Mouse (Mus musculus): ENCODE measurements at regions not wholly inside any gene's neighbourhood (a gene's known extent, or its start where the extent isn't known, plus 50 kb on each side); places are given as distances from the start of the nearest gene placed in this dataset.

DNA sequence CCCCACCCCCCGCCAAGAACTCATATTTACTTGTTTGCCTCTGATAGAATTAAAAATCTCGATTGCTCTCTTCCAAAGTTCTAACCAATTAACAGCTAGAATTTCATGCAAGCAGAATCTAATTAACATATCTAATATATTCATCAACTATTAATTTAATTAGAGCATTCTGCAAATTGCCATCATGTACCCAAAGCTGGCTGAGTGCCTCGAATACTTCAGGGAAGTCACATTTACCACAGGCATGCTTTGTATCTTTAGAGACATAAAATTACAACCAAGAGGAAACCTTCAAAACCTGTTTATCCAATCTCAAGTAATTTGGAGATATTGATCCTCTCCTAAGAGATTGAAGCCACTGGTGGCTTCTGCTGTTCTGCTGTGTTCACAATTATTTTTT is 401.6 kb upstream of the Nmur2 start:
- WGBS, result 70% methylated on average over 3 of the region's 3 CpGs
- Histone ChIP-seq H3K27ac (no peak overlapping the region), H3K9ac (replicated peaks) (no peak overlapping the region), H3K36me3 (no peaks in the 10 kb centered on the region), H3K4me1 (replicated peaks) (no peaks in the 10 kb centered on the region), H3K4me2 (no peak overlapping the region), H3K27me3 (no peaks in the 10 kb centered on the region), H3K9me3 (no peaks in the 10 kb centered on the region), H3K4me3 (replicated peaks) (no peak overlapping the region)
- ATAC-seq (ENCODE audit: insufficient number of reproducible peaks, insufficient read depth, low FRiP score, low TSS enrichment, low read depth), result no peak

DNA sequence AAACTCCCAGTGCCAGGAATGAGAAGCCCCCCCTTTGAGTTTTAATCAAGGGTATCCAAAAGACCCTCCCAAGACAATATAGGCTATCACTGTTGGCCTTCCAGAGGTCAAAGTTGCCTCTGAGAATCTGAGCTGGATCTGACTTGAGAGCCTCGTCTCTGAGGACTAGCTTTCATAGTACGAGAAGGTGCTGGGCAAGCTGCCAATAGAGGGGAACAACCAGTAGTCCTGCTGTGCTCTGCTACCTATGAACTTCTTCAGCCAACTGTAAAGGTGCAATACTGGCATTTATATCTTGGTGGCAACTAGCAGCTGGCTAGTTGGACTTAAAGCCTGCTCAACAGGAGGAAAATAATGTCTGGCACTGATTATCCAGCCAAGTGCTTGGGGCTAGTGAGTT is 400.3 kb upstream of the Nmur2 start:
- H3K27me3 ChIP-seq, result no peaks in the 10 kb centered on the region
- 24% methylated on average over 2 of the region's 2 CpGs for WGBS

GRCm38 (mm10) chr11:56431089-56431488 is 390.3 kb upstream of the Nmur2 start:
- Histone ChIP-seq H3K27me3 (no peaks in the 10 kb centered on the region), H3K9me3 (no peaks in the 10 kb centered on the region), H3K36me3 (no peaks in the 10 kb centered on the region), H3K4me2 (no peak overlapping the region), H3K4me1 (replicated peaks) (no peaks in the 10 kb centered on the region), H3K27ac (no peak overlapping the region), H3K9ac (replicated peaks) (no peak overlapping the region), H3K4me3 (replicated peaks) (no peak overlapping the region)
- 74% methylated on average over 3 of the region's 3 CpGs for WGBS
- no peak for ATAC-seq (ENCODE audit: insufficient number of reproducible peaks, insufficient read depth, low FRiP score, low TSS enrichment, low read depth)

More for the DNA sequence above, 400.3 kb upstream of the Nmur2 start:
- Histone ChIP-seq H3K9me3 (no peaks in the 10 kb centered on the region), H3K36me3 (no peaks in the 10 kb centered on the region), H3K4me1 (replicated peaks) (no peaks in the 10 kb centered on the region), H3K9ac (replicated peaks) (no peak overlapping the region), H3K4me2 (no peak overlapping the region), H3K27ac (no peak overlapping the region), H3K4me3 (replicated peaks) (no peak overlapping the region)
- ATAC-seq (ENCODE audit: insufficient number of reproducible peaks, insufficient read depth, low FRiP score, low TSS enrichment, low read depth), result no peak

GRCm38 (mm10) chr11:56384761-56385160 is 344.0 kb upstream of the Nmur2 start:
- WGBS, result 71% methylated on average over 1 of the region's 1 CpGs
- Histone ChIP-seq H3K4me1 (replicated peaks) (no peaks in the 10 kb centered on the region), H3K36me3 (no peaks in the 10 kb centered on the region), H3K9ac (replicated peaks) (no peak overlapping the region), H3K4me3 (replicated peaks) (no peak overlapping the region), H3K27me3 (no peaks in the 10 kb centered on the region), H3K4me2 (no peak overlapping the region), H3K27ac (no peak overlapping the region), H3K9me3 (no peaks in the 10 kb centered on the region)
- no peak for ATAC-seq (ENCODE audit: insufficient number of reproducible peaks, insufficient read depth, low FRiP score, low TSS enrichment, low read depth)

- Histone ChIP-seq H3K9ac (replicated peaks) (no peak overlapping the region), H3K4me3 (replicated peaks) (no peak overlapping the region), H3K36me3 (no peaks in the 10 kb centered on the region), H3K27me3 (no peaks in the 10 kb centered on the region), H3K4me1 (replicated peaks) (no peaks in the 10 kb centered on the region), H3K27ac (no peak overlapping the region), H3K9me3 (no peaks in the 10 kb centered on the region), H3K4me2 (no peak overlapping the region)
- 84% methylated on average over 5 of the region's 5 CpGs for WGBS
- ATAC-seq (ENCODE audit: insufficient number of reproducible peaks, insufficient read depth, low FRiP score, low TSS enrichment, low read depth), result no peak
Measured at GRCm38 (mm10) chr11:56377535-56377934, 336.7 kb upstream of the Nmur2 start.

GRCm38 (mm10) chr11:56374329-56374728 is 333.5 kb upstream of the Nmur2 start:
- H3K4me2 ChIP-seq, result no peak overlapping the region
- H3K27ac ChIP-seq, result no peak overlapping the region
- no peaks in the 10 kb centered on the region for H3K4me1 ChIP-seq (replicated peaks)
- no peak for ATAC-seq (ENCODE audit: insufficient number of reproducible peaks, insufficient read depth, low FRiP score, low TSS enrichment, low read depth)
- no peak overlapping the region for H3K4me3 ChIP-seq (replicated peaks)
- H3K36me3 ChIP-seq, result no peaks in the 10 kb centered on the region
- H3K9ac ChIP-seq (replicated peaks), result no peak overlapping the region
- H3K27me3 ChIP-seq, result no peaks in the 10 kb centered on the region
- 61% methylated on average over 6 of the region's 6 CpGs for WGBS
- H3K9me3 ChIP-seq, result no peaks in the 10 kb centered on the region

GRCm38 (mm10) chr11:56373624-56374023 is 332.8 kb upstream of the Nmur2 start:
- H3K9me3 ChIP-seq, result no peaks in the 10 kb centered on the region

GRCm38 (mm10) chr11:56357690-56358089 is 316.9 kb upstream of the Nmur2 start:
- H3K27me3 ChIP-seq, result no peaks in the 10 kb centered on the region

More at GRCm38 (mm10) chr11:56373624-56374023, 332.8 kb upstream of the Nmur2 start:
- H3K9ac ChIP-seq (replicated peaks), result no peak overlapping the region
- 85% methylated on average over 4 of the region's 4 CpGs for whole genome bisulfite sequencing
- no peak for ATAC-seq (ENCODE audit: insufficient number of reproducible peaks, insufficient read depth, low FRiP score, low TSS enrichment, low read depth)
- no peak overlapping the region for H3K4me2 ChIP-seq
- no peak overlapping the region for H3K27ac ChIP-seq
- H3K4me3 ChIP-seq (replicated peaks), result no peak overlapping the region
- no peaks in the 10 kb centered on the region for H3K27me3 ChIP-seq
- H3K4me1 ChIP-seq (replicated peaks), result no peaks in the 10 kb centered on the region
- no peaks in the 10 kb centered on the region for H3K36me3 ChIP-seq

GRCm38 (mm10) chr11:56351798-56352366 is 311.1 kb upstream of the Nmur2 start:
- Histone ChIP-seq H3K36me3 (no peaks in the 10 kb centered on the region), H3K9me3 (no peaks in the 10 kb centered on the region), H3K4me2 (no peak overlapping the region), H3K9ac (replicated peaks) (no peak overlapping the region), H3K4me1 (replicated peaks) (no peaks in the 10 kb centered on the region), H3K27ac (no peak overlapping the region), H3K4me3 (replicated peaks) (no peak overlapping the region), H3K27me3 (no peaks in the 10 kb centered on the region)
- no peak for ATAC-seq (ENCODE audit: insufficient number of reproducible peaks, insufficient read depth, low FRiP score, low TSS enrichment, low read depth)
- 82% methylated on average over 7 of the region's 7 CpGs for WGBS

More at GRCm38 (mm10) chr11:56357690-56358089, 316.9 kb upstream of the Nmur2 start:
- Histone ChIP-seq H3K9me3 (no peaks in the 10 kb centered on the region), H3K4me2 (no peak overlapping the region), H3K4me3 (replicated peaks) (no peak overlapping the region), H3K36me3 (no peaks in the 10 kb centered on the region), H3K9ac (replicated peaks) (no peak overlapping the region), H3K27ac (no peak overlapping the region), H3K4me1 (replicated peaks) (no peaks in the 10 kb centered on the region)
- no peak for ATAC-seq (ENCODE audit: insufficient number of reproducible peaks, insufficient read depth, low FRiP score, low TSS enrichment, low read depth)
- WGBS, result 68% methylated on average over 2 of the region's 2 CpGs

DNA sequence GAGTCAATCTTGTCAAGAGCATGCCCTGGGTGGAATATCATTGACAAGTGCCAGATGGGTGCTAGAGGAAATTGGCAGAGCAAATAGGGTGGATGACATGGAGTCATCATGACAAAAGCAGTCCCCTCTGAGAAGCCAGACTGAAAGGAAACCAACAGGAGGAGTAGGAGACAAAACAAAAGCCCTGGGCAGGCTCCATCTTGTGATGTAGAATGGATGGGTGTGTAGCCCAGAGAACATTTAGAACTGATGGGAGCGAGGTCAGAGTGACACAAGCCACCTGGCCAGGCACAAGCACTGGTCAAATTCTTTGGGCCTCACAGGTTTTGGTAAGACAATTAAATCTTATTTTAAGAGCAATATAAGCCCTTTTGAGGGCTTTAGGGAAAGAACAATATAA is 310.4 kb upstream of the Nmur2 start:
- no peaks in the 10 kb centered on the region for H3K36me3 ChIP-seq
- no peak for ATAC-seq (ENCODE audit: insufficient number of reproducible peaks, insufficient read depth, low FRiP score, low TSS enrichment, low read depth)
- H3K4me3 ChIP-seq (replicated peaks), result no peak overlapping the region
- H3K9me3 ChIP-seq, result no peaks in the 10 kb centered on the region
- no peak overlapping the region for H3K9ac ChIP-seq (replicated peaks)
- 80% methylated on average over 1 of the region's 1 CpGs for WGBS
- H3K4me2 ChIP-seq, result no peak overlapping the region
- no peaks in the 10 kb centered on the region for H3K4me1 ChIP-seq (replicated peaks)
- no peak overlapping the region for H3K27ac ChIP-seq
- no peaks in the 10 kb centered on the region for H3K27me3 ChIP-seq

DNA sequence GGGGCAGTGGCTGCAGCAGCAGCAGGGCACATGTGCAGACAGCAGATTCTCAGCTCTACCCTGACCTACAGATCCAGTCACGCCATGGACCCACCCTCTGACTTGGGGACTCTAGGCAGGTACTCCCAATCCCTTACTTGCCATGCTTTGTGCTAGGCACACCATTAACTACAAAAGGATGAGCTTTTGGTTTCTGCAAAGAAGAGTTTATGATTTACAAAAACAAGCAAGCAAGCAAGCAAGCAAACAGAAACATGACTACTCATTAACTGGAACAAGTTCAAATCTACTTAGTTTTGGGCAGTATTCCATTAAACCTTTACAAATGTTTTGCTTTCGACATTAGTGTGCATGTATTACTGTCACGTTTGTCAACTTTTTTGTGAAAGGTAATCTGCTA is 309.0 kb upstream of the Nmur2 start:
- H3K4me3 ChIP-seq (replicated peaks), result no peak overlapping the region
- no peak overlapping the region for H3K4me2 ChIP-seq
- no peaks in the 10 kb centered on the region for H3K36me3 ChIP-seq
- H3K9ac ChIP-seq (replicated peaks), result no peak overlapping the region
- H3K27me3 ChIP-seq, result no peaks in the 10 kb centered on the region
- WGBS, result 79% methylated on average over 3 of the region's 3 CpGs
- no peaks in the 10 kb centered on the region for H3K4me1 ChIP-seq (replicated peaks)
- ATAC-seq (ENCODE audit: insufficient number of reproducible peaks, insufficient read depth, low FRiP score, low TSS enrichment, low read depth), result no peak
- no peaks in the 10 kb centered on the region for H3K9me3 ChIP-seq
- no peak overlapping the region for H3K27ac ChIP-seq

DNA sequence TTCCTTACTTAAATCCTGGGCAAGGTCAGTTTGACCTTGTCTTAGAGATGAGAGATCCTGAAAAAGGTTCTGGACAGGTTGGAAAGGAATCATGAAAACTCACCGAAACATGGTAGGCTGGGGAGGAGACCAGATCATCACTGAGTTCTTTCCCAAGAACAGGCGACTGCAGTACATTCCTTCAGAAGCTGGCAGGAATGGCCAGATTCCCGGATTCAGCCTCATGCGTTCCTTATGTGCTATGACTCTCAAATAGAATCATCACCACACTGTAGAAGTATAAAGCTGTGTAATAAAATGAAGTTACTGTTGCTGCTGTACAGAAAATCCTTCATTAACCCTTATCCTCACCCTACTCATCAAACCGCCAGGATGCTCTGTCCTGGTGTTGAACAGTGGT is 307.6 kb upstream of the Nmur2 start:
- Histone ChIP-seq H3K36me3 (no peaks in the 10 kb centered on the region), H3K9me3 (no peaks in the 10 kb centered on the region), H3K9ac (replicated peaks) (no peak overlapping the region), H3K4me3 (replicated peaks) (no peak overlapping the region), H3K27me3 (no peaks in the 10 kb centered on the region), H3K27ac (no peak overlapping the region), H3K4me1 (replicated peaks) (no peaks in the 10 kb centered on the region), H3K4me2 (no peak overlapping the region)
- ATAC-seq (ENCODE audit: insufficient number of reproducible peaks, insufficient read depth, low FRiP score, low TSS enrichment, low read depth), result no peak
- WGBS, result 92% methylated on average over 5 of the region's 5 CpGs

Data from limb, embryonic 12.5 days (tissue).